Mouse (Mus musculus) activated CD4-positive, CD25-positive, alpha-beta regulatory T cell, adult 4 months (primary cell): ENCODE measurements at regions not wholly inside any gene's neighbourhood (a gene's known extent, or its start where the extent isn't known, plus 50 kb on each side); places are given as distances from the start of the nearest gene placed in this dataset.

Source experiments
- ATAC-seq: one replicate; pipeline ENCODE4 v1.8.0; 2017

GRCm38 (mm10) chr9:95331275-95331674 is 75.2 kb downstream of the Chst2 start:
- no peak for ATAC-seq

GRCm38 (mm10) chr9:95330097-95330496 is 76.4 kb downstream of the Chst2 start:
- ATAC-seq, result no peak

GRCm38 (mm10) chr9:95329053-95329430 is 77.5 kb downstream of the Chst2 start:
- ATAC-seq, result peak; percentile 41

DNA sequence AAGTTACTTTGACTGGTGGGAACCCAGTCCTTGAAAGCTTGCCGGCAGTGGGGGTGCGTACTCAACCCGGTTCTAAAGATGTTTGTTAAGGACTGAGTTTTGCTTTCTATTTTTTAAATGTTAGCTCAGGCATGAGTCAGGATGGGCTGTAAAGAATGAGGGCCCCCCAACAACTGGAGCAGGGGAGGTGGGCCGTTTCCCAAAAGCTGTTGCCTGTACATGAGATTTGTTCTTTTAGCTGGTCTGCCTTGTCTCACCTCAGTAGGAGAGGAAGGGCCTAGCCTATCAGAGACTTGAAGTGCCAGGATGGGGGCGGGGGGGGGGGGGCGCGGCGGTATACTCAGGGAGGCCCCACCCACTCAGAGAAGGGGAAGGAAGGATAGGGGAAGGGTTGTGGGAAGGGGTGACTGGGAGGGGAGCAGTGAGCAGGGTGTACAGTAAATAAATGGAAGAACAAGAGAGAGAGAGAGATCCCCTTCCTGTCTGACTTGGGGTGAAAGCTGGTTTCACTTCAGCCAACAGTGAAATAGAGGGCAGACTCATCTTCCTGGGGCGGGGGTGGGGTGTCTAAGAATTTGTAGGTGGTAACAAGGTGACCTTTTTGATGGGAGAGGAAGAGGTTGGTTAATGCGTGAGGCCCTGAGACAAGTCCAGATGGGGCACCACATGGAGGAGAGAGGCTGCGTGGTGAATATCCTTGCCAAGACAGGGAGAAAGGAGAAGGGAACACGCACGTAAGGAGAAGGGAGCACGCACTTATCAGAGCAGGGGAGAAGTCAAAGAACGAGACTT is 78.1 kb downstream of the Chst2 start:
- peak; percentile 88 for ATAC-seq

- no peak for ATAC-seq
Measured at GRCm38 (mm10) chr9:95327771-95328170, 78.8 kb downstream of the Chst2 start.

- no peak for ATAC-seq
Measured at GRCm38 (mm10) chr9:95323622-95324021, 82.9 kb downstream of the Chst2 start.

DNA sequence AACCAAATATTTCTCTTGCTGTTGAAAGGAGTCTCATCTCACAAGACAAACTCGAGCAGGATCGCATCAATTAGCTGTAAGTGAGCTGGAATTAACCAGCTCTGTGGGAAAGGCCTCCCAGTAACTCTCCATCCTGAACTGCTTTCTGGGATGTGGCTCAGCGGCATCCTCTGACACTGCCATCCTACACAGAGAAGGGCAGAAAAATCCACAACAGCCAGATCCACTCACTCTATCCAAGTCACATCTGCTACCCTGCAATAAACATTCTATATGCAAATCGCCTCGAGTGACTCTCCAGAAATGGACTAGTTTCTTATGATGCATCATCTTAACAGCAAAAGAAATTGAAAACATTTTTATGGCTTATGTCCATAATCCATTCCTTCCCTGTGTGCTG is 83.6 kb downstream of the Chst2 start:
- no peak for ATAC-seq

DNA sequence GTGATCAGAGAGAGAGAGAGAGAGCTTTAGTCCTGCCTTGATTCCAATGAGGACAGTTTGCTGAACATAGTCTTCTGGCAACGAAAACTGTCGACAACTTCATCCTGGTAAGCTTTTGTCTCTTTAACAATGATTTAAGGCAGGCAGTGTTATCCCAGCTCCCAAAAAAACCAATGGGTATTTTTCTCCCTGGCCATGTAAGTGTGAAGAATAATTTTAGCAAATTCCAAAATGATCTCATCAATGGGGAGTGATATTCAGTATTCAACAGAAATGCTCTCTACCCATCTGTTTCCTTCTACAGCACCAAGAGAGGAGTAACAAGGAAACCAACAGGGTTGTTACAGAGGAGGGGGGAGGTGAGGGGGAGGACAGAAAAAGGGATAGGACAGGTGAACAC is 84.5 kb downstream of the Chst2 start:
- ATAC-seq, result no peak

- no peak for ATAC-seq
Measured at GRCm38 (mm10) chr9:95318926-95319325, 87.6 kb downstream of the Chst2 start.

GRCm38 (mm10) chr9:95316726-95317125 is 89.8 kb downstream of the Chst2 start:
- ATAC-seq, result peak; percentile 80

GRCm38 (mm10) chr9:95315080-95315479 is 91.4 kb downstream of the Chst2 start:
- peak; percentile 53 for ATAC-seq

DNA sequence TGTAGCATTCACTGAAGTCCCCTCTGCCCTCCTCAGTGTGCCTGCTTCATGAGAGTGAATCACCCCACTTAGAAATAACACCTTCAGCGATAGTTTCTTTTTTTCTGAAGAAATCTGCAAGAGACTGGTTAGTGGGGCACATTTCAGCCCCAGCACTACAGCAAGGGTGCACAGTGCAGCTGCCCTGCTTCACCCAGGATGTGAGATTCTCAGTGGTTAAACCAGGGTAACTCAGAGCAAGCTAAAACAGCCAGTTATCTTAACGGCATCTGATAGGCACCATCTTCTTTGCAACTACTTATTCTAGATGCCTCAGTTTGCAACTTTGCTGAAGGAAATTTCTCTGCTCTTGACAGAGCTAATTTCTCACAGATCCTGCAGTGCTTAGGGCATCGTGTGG is 94.9 kb downstream of the Chst2 start:
- peak; percentile 62 for ATAC-seq

DNA sequence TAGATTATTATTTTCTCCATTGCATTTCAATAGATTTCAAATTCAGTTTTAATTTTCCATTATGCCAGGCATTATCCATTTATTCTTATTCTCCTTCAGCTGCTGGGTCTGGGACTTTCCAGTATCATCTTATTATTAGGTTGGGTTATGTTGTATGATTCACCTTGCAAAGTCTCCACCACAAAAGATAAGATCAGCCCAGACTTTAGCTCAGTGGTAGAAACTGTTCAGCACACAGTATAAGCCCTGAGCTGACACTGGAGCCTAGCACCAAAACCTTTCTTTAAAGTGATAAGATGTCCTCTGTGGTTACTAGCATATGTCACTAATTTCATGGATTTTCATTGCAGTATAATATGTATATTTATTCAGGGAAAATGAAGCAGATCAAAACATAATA is 117.5 kb downstream of the Chst2 start:
- peak; percentile 93 for ATAC-seq

GRCm38 (mm10) chr9:95282996-95283395 is 123.5 kb downstream of the Chst2 start:
- ATAC-seq, result no peak

DNA sequence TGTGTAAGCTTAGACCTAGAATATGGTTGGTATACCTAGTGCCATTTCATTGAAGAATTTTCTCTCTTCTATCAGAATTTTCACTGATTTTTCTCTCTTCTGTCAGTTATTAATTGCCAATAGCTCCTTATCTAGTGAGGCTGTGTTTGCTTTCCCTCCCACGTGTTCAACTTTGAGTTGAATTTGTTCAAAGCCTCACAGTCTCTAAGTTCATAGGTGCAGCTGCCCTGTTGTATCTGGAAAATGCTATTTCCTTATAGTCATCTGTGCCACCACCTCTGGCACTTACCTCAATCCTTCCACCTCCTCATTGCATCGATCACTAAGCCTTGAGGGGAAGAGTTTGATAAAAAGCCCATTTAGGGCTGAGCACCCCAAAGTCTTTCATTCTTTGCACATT is 124.0 kb downstream of the Chst2 start:
- no peak for ATAC-seq
